Mouse (Mus musculus) adrenal gland, adult 18-20 months (tissue): ENCODE results near the gene Prss22. TPM values are rescaled to one million over a fixed set of nuclear protein-coding genes. Genes with fewer than 3 reads are reported as not detected.
"Not testable (repeated sequence)": the region's sequence is repeated elsewhere in the genome, so short reads cannot be mapped to it uniquely, and the experiment has no call there.

Source experiments
- DNase-seq, 2 experiments: peaks; one replicate each; pipeline ENCODE4 v3.0.0; 2021 to 2022; ENCODE audit warnings: low spot score in 2 of 2
- microRNA-seq, 2 experiments: library from miRNA; unstranded; fragments of <30 nt; microRNA quantifications; one replicate each; pipeline ENCODE4 v1.2.0; 2021; ENCODE audit warnings: borderline number of aligned reads in 2 of 2
- total RNA-seq, 2 experiments: library from RNA; stranded (reverse); gene quantifications; 1 replicate in 1 of 2; 2 replicates in 1 of 2; pipeline ENCODE4 v1.2.3; 2021

Gene Prss22
- total RNA-seq, 2 experiments from 2014 or later = not detected

- DNase-seq = no peak
These were observed 48.8 kb downstream of the Prss22 start for GRCm38 (mm10) chr17:23949068-23949467.

DNA sequence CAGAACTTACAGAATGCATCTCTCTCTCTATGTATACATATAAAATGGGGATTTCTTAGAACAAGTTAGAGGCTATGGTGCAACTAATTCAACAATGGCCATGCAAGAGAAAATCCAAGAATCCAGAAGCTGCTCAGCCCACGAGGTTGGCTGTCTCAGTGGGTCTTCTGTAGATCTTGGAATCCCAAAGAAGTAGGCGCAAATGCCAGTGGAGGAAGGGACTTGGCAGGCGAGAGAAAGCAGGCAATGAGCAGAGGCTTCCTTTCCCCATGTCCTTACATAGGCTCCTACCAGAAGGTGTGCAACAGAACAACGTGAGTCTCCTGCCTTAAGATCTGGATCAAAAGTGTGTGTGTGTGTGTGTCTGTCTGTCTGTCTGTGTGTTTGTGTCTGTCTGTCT lies 50.4 kb downstream of the Prss22 start:
- DNase-seq = not testable (repeated sequence)

Small RNA genes within 50 kb of the gene (microRNA-seq; reads per million reads assigned to microRNA genes)
- 0 reads per million in 2 experiments for gene Gm27700

Other genes with a start within 250 kb of the Prss22 start
- gene Flywch1, start 226.5 kb downstream of the Prss22 start, total RNA-seq = 10 to 100 TPM; 72.5 to 89.3 TPM
- gene Flywch2, start 212.0 kb downstream of the Prss22 start, total RNA-seq = 10 to 100 TPM in 1 of 2 experiments, 1 to 10 TPM in 1; 8.2 to 10.9 TPM
- gene Srrm2, start 207.6 kb downstream of the Prss22 start, total RNA-seq = 100 to 1,000 TPM; 480 to 746 TPM
- 100 to 1,000 TPM; 352 to 413 TPM for gene Elob, start 169.0 kb downstream of the Prss22 start, total RNA-seq
- not detected for gene Prss33, start 162.0 kb downstream of the Prss22 start, total RNA-seq
- not detected for gene Prss32, start 154.2 kb downstream of the Prss22 start, total RNA-seq
- under 1 TPM; 0.60 to 0.74 TPM for gene Prss41, start 153.9 kb downstream of the Prss22 start, total RNA-seq
- gene Prss21, start 130.0 kb downstream of the Prss22 start, total RNA-seq = not detected
- gene Dcpp1, start 117.2 kb downstream of the Prss22 start, total RNA-seq = not detected
- gene Dcpp2, start 117.2 kb downstream of the Prss22 start, total RNA-seq = not detected
- gene Dcpp3, start 80.6 kb downstream of the Prss22 start, total RNA-seq = not detected
- gene Sbp, start 56.4 kb downstream of the Prss22 start, total RNA-seq = not detected
- not detected for gene Sbpl, start 42.8 kb downstream of the Prss22 start, total RNA-seq
- gene Prss30, start 17.5 kb downstream of the Prss22 start, total RNA-seq = under 1 TPM in 1 of 2 experiments, not detected in 1; 0.64 TPM
- 1 to 10 TPM in 1 of 2 experiments, under 1 TPM in 1; 0.23 to 1.3 TPM for gene Prss27, start 40.0 kb upstream of the Prss22 start, total RNA-seq
- 10 to 100 TPM; 11.1 to 12.2 TPM for gene Kctd5, start 75.4 kb upstream of the Prss22 start, total RNA-seq
- gene Pdpk1, start 152.8 kb upstream of the Prss22 start, total RNA-seq = 10 to 100 TPM; 54.4 to 57.5 TPM
- gene Amdhd2, start 165.7 kb upstream of the Prss22 start, total RNA-seq = 10 to 100 TPM; 23.8 to 29.2 TPM
- 100 to 1,000 TPM; 434 to 484 TPM for gene Atp6v0c, start 171.6 kb upstream of the Prss22 start, total RNA-seq
- gene Tbc1d24, start 207.5 kb upstream of the Prss22 start, total RNA-seq = 10 to 100 TPM; 11.0 to 14.3 TPM
- 1 to 10 TPM; 1.5 to 2.1 TPM for gene Ntn3, start 211.4 kb upstream of the Prss22 start, total RNA-seq
- 1 to 10 TPM; 3.5 to 7.1 TPM for gene Tedc2, start 222.8 kb upstream of the Prss22 start, total RNA-seq